Mouse (Mus musculus): ENCODE data around the gene Setdb2.

Gene Setdb2

GRCm38 (mm10) chr14:59366386-59367105 is 74.1 kb downstream of the Setdb2 start:
- DNase-seq, result peak in 1 of 2 experiments; percentile 6

DNA sequence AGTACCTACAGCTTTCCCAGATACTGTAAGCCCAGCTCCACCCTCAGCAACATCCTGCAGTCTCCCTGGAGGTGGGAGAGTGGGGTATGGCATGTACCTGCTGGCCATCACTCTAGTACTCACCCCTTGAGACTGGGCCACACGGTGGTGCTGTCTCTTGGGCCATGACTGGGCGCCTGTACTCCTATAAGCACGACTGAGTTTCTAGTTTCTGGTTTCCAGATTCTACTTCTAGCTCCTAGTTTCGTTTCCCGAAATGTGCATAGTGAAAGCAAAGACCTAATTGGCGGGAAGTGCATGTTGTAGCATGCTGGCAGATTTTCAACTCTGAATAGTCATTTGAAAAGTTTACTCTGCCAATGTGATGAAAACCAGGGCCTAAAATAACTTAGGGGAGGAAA is 75.4 kb downstream of the Setdb2 start, which contains the start of gene Phf11d:
Phf11d (minus strand) TSS at position 227 of the 401 bp plus-strand sequence.
- DNase-seq, result peak; percentile 62 to 63
